Mouse (Mus musculus): ENCODE measurements around the gene Clstn3. TPM values are rescaled to one million over a fixed set of nuclear protein-coding genes. Genes with fewer than 3 reads are reported as not detected.
A peak's percentile ranks its signal among the peaks of the same experiment; 100 is the strongest.
"Not testable (repeated sequence)": the region's sequence is repeated elsewhere in the genome, so short reads cannot be mapped to it uniquely, and the experiment has no call there.

Gene Clstn3
- polyA plus RNA-seq, 1 experiment from 2014 or later, result 94.2 TPM

- WGBS, result 86% methylated on average over 7 of the region's 7 CpGs
- Histone ChIP-seq H3K36me3 (replicated peaks; ENCODE audit: control insufficient read depth, insufficient read depth) (peaks cover 3% of the 10 kb centered on the region; the same call in 1 of the 2 replicates), H3K4me2 (replicated peaks) (no peak overlapping the region), H3K4me1 (replicated peaks; ENCODE audit: control insufficient read depth, insufficient read depth, low read length) (peaks cover 15% of the 10 kb centered on the region; the same call in 1 of the 2 replicates), H3K27me3 (ENCODE audit: control insufficient read depth, insufficient read depth, low read length) (no peaks in the 10 kb centered on the region), H3K27ac (no peak overlapping the region), H3K9ac (no peak overlapping the region), H3K4me3 (replicated peaks; ENCODE audit: low read length) (no peak overlapping the region), H3K9me3 (ENCODE audit: control insufficient read depth, low read length) (no peaks in the 10 kb centered on the region)
- ATAC-seq (ENCODE audit: low FRiP score), result no peak
- DNase-seq (ENCODE audit: low spot score), result no peak
Observed at GRCm38 (mm10) chr6:124427289-124427688, 37.3 kb downstream of the Clstn3 start.

GRCm38 (mm10) chr6:124426604-124427003 is 38.0 kb downstream of the Clstn3 start:
- no peak for ATAC-seq (ENCODE audit: low FRiP score)
- Histone ChIP-seq H3K27me3 (ENCODE audit: control insufficient read depth, insufficient read depth, low read length) (no peaks in the 10 kb centered on the region), H3K4me1 (replicated peaks; ENCODE audit: control insufficient read depth, insufficient read depth, low read length) (peaks cover 15% of the 10 kb centered on the region; the same call in 1 of the 2 replicates), H3K27ac (no peak overlapping the region), H3K9me3 (ENCODE audit: control insufficient read depth, low read length) (no peaks in the 10 kb centered on the region), H3K36me3 (replicated peaks; ENCODE audit: control insufficient read depth, insufficient read depth) (no peaks in the 10 kb centered on the region; the same call in 1 of the 2 replicates), H3K4me2 (replicated peaks) (no peak overlapping the region), H3K4me3 (replicated peaks; ENCODE audit: low read length) (no peak overlapping the region), H3K9ac (no peak overlapping the region)
- WGBS, result 72% methylated on average over 3 of the region's 3 CpGs
- no peak for DNase-seq (ENCODE audit: low spot score)

- no peak overlapping the region for H3K4me2 ChIP-seq (replicated peaks)
- no peaks in the 10 kb centered on the region for H3K9me3 ChIP-seq (ENCODE audit: control insufficient read depth, low read length)
- no peak overlapping the region for H3K27ac ChIP-seq
- DNase-seq (ENCODE audit: low spot score) (no peak), ATAC-seq (ENCODE audit: low FRiP score) (no peak)
- H3K27me3 ChIP-seq (ENCODE audit: control insufficient read depth, insufficient read depth, low read length), result no peaks in the 10 kb centered on the region
- no peak overlapping the region for H3K9ac ChIP-seq
- no peak overlapping the region for H3K4me3 ChIP-seq (replicated peaks; ENCODE audit: low read length)
- no peaks in the 10 kb centered on the region for H3K36me3 ChIP-seq (replicated peaks; ENCODE audit: control insufficient read depth, insufficient read depth)
- 86% methylated on average over 6 of the region's 6 CpGs for WGBS
- H3K4me1 ChIP-seq (replicated peaks; ENCODE audit: control insufficient read depth, insufficient read depth, low read length), result 0 out of 2 replicates have a peak, but pooled peaks cover 6% of the 10 kb centered on the region
Observed at GRCm38 (mm10) chr6:124425523-124425922, 39.1 kb downstream of the Clstn3 start.

- not testable (repeated sequence) for H3K4me1 ChIP-seq (replicated peaks; ENCODE audit: control insufficient read depth, insufficient read depth, low read length); ATAC-seq (ENCODE audit: low FRiP score); H3K4me3 ChIP-seq (replicated peaks; ENCODE audit: low read length); H3K9me3 ChIP-seq (ENCODE audit: control insufficient read depth, low read length); H3K27me3 ChIP-seq (ENCODE audit: control insufficient read depth, insufficient read depth, low read length); H3K9ac ChIP-seq; H3K27ac ChIP-seq; H3K36me3 ChIP-seq (replicated peaks; ENCODE audit: control insufficient read depth, insufficient read depth); DNase-seq (ENCODE audit: low spot score); H3K4me2 ChIP-seq (replicated peaks)
- 64% methylated on average over 7 of the region's 7 CpGs for WGBS
Observed at GRCm38 (mm10) chr6:124425042-124425441, 39.6 kb downstream of the Clstn3 start.

- Histone ChIP-seq H3K36me3 (replicated peaks; ENCODE audit: control insufficient read depth, insufficient read depth) (no peaks in the 10 kb centered on the region), H3K27ac (no peak overlapping the region), H3K4me2 (replicated peaks) (no peak overlapping the region), H3K9me3 (ENCODE audit: control insufficient read depth, low read length) (no peaks in the 10 kb centered on the region), H3K4me3 (replicated peaks; ENCODE audit: low read length) (no peak overlapping the region), H3K4me1 (replicated peaks; ENCODE audit: control insufficient read depth, insufficient read depth, low read length) (0 out of 2 replicates have a peak, but pooled peaks cover 5% of the 10 kb centered on the region), H3K9ac (no peak overlapping the region), H3K27me3 (ENCODE audit: control insufficient read depth, insufficient read depth, low read length) (no peaks in the 10 kb centered on the region)
- WGBS, result 58% methylated on average over 1 of the region's 1 CpGs
- DNase-seq (ENCODE audit: low spot score) (no peak), ATAC-seq (ENCODE audit: low FRiP score) (no peak)
Observed at GRCm38 (mm10) chr6:124424068-124424498, 40.5 kb downstream of the Clstn3 start.

GRCm38 (mm10) chr6:124418686-124419085 is 45.9 kb downstream of the Clstn3 start:
- H3K27me3 ChIP-seq (ENCODE audit: control insufficient read depth, insufficient read depth, low read length), result no peaks in the 10 kb centered on the region
- no peaks in the 10 kb centered on the region for H3K36me3 ChIP-seq (replicated peaks; ENCODE audit: control insufficient read depth, insufficient read depth)
- ATAC-seq (ENCODE audit: low FRiP score), result no peak
- no peak for DNase-seq (ENCODE audit: low spot score)
- H3K9ac ChIP-seq, result no peak overlapping the region
- H3K4me3 ChIP-seq (replicated peaks; ENCODE audit: low read length), result no peak overlapping the region
- 88% methylated on average over 3 of the region's 3 CpGs for WGBS
- H3K4me1 ChIP-seq (replicated peaks; ENCODE audit: control insufficient read depth, insufficient read depth, low read length), result peaks cover 5% of the 10 kb centered on the region; the same call in 1 of the 2 replicates
- no peaks in the 10 kb centered on the region for H3K9me3 ChIP-seq (ENCODE audit: control insufficient read depth, low read length)
- no peak overlapping the region for H3K4me2 ChIP-seq (replicated peaks)
- no peak overlapping the region for H3K27ac ChIP-seq

GRCm38 (mm10) chr6:124415347-124416088 is 49.1 kb downstream of the Clstn3 start:
- H3K27ac ChIP-seq, result peak overlapping the region; percentile 74

GRCm38 (mm10) chr6:124414927-124415325 is 49.7 kb downstream of the Clstn3 start, which contains the start of gene Pex5:
Gene Pex5 (minus strand): TSS chr6:124415067.
- DNase-seq (ENCODE audit: low spot score) (peak; percentile 95), ATAC-seq (ENCODE audit: low FRiP score) (peak; percentile 95)
- peak within 1 kb of the TSS; percentile 73 for H3K4me2 ChIP-seq (replicated peaks)
- peaks cover 23% of the 10 kb centered on the region for H3K36me3 ChIP-seq (replicated peaks; ENCODE audit: control insufficient read depth, insufficient read depth)
- H3K27me3 ChIP-seq (ENCODE audit: control insufficient read depth, insufficient read depth, low read length), result no peaks in the 10 kb centered on the region
- H3K4me1 ChIP-seq (replicated peaks; ENCODE audit: control insufficient read depth, insufficient read depth, low read length), result peaks cover 13% of the 10 kb centered on the region
- H3K27ac ChIP-seq, result peak within 1 kb of the TSS; percentile 74
- H3K9ac ChIP-seq, result peak within 1 kb of the TSS; percentile 79
- H3K9me3 ChIP-seq (ENCODE audit: control insufficient read depth, low read length), result no peaks in the 10 kb centered on the region
- 0% methylated on average over 27 of the region's 36 CpGs for WGBS
- H3K4me3 ChIP-seq (replicated peaks; ENCODE audit: low read length), result peak within 1 kb of the TSS; percentile 66

More at GRCm38 (mm10) chr6:124415347-124416088, 49.1 kb downstream of the Clstn3 start:
- DNase-seq (ENCODE audit: low spot score) (peak; percentile 65), ATAC-seq (ENCODE audit: low FRiP score) (peak; percentile 54)
- H3K9ac ChIP-seq, result peak overlapping the region; percentile 79
- 5% methylated on average over 21 of the region's 21 CpGs for WGBS
- peaks cover 13% of the 10 kb centered on the region for H3K4me1 ChIP-seq (replicated peaks; ENCODE audit: control insufficient read depth, insufficient read depth, low read length)
- H3K4me3 ChIP-seq (replicated peaks; ENCODE audit: low read length), result peak overlapping the region; percentile 66
- no peaks in the 10 kb centered on the region for H3K27me3 ChIP-seq (ENCODE audit: control insufficient read depth, insufficient read depth, low read length)
- peaks cover 19% of the 10 kb centered on the region for H3K36me3 ChIP-seq (replicated peaks; ENCODE audit: control insufficient read depth, insufficient read depth)
- no peaks in the 10 kb centered on the region for H3K9me3 ChIP-seq (ENCODE audit: control insufficient read depth, low read length)
- H3K4me2 ChIP-seq (replicated peaks), result peak overlapping the region; percentile 73

- H3K4me3 ChIP-seq (replicated peaks; ENCODE audit: low read length), result peak overlapping the region; percentile 66
- peak overlapping the region; percentile 73 for H3K4me2 ChIP-seq (replicated peaks)
- 1% methylated on average over 35 of the region's 45 CpGs for WGBS
- ATAC-seq (ENCODE audit: low FRiP score) (peak; percentile 43), DNase-seq (ENCODE audit: low spot score) (peak; percentile 46)
- no peaks in the 10 kb centered on the region for H3K9me3 ChIP-seq (ENCODE audit: control insufficient read depth, low read length)
- H3K27me3 ChIP-seq (ENCODE audit: control insufficient read depth, insufficient read depth, low read length), result no peaks in the 10 kb centered on the region
- peak overlapping the region; percentile 79 for H3K9ac ChIP-seq
- H3K4me1 ChIP-seq (replicated peaks; ENCODE audit: control insufficient read depth, insufficient read depth, low read length), result peaks cover 13% of the 10 kb centered on the region
- peak overlapping the region; percentile 67 for H3K27ac ChIP-seq
- H3K36me3 ChIP-seq (replicated peaks; ENCODE audit: control insufficient read depth, insufficient read depth), result peaks cover 25% of the 10 kb centered on the region
Observed at GRCm38 (mm10) chr6:124414150-124414926, 50.3 kb downstream of the Clstn3 start.

Measured in hindbrain, embryonic 14.5 days (tissue).